Mouse (Mus musculus) heart, embryonic 10.5 days (tissue): ENCODE results near the gene Inka2. TPM values are rescaled to one million over a fixed set of nuclear protein-coding genes. Genes with fewer than 3 reads are reported as not detected.
A peak's percentile ranks its signal among the peaks of the same experiment; 100 is the strongest.
"Not testable (repeated sequence)": the region's sequence is repeated elsewhere in the genome, so short reads cannot be mapped to it uniquely, and the experiment has no call there.

ENCODE experiments used
- DNase-seq: peaks from one replicate; pipeline ENCODE4 v3.0.0-alpha.2; 2017; ENCODE audit warnings: low spot score
- H3K27ac ChIP-seq: fragments of 300-500 bp; sonication (generic); 2 replicates; pipeline ENCODE4 v1.5.1; 2016; ENCODE audit warnings: mild to moderate bottlenecking
- H3K27me3 ChIP-seq: fragments of 300-500 bp; sonication (generic); 2 replicates; pipeline ENCODE4 v1.6.1; 2016; ENCODE audit warnings: mild to moderate bottlenecking; ENCODE audit not compliant: poor library complexity, insufficient read depth, severe bottlenecking
- H3K36me3 ChIP-seq: fragments of 300-500 bp; sonication (generic); 2 replicates; pipeline ENCODE4 v1.6.1; 2016; ENCODE audit warnings: mild to moderate bottlenecking, moderate library complexity
- H3K4me1 ChIP-seq: fragments of 300-500 bp; sonication (generic); 2 replicates; pipeline ENCODE4 v1.6.1; 2016; ENCODE audit warnings: mild to moderate bottlenecking
- H3K4me3 ChIP-seq: fragments of 300-500 bp; sonication (generic); 2 replicates; pipeline ENCODE4 v1.5.1; 2016; ENCODE audit warnings: mild to moderate bottlenecking, moderate library complexity
- H3K9me3 ChIP-seq: fragments of 300-500 bp; sonication (generic); 2 replicates; pipeline ENCODE4 v1.6.1; 2016; ENCODE audit warnings: mild to moderate bottlenecking, moderate library complexity
- WGBS: fragments of 180-500 bp; shearing (Covaris S2); methylation state at CpG from one replicate; pipeline ENCODE4 v1.1.7; 2016; 5-methylcytosine and 5-hydroxymethylcytosine counted together
- polyA plus RNA-seq: library from polyadenylated mRNA; unstranded; fragments of >200 nt; fragmentation: Nextera tagmentation; extraction: Ambion mirVana; gene quantifications from 2 replicates; pipeline ENCODE4 v1.2.1, GENCODE M21; 2016

The Inka2 gene
- polyA plus RNA-seq, 1 experiment from 2014 or later = 1.5 TPM

GRCm38 (mm10) chr3:105686394-105687323 lies 17.7 kb upstream of the Inka2 start:
- H3K4me3 ChIP-seq = peak overlapping the region; percentile 96
- DNase-seq = peak; percentile 20
- H3K27me3 ChIP-seq = no peaks in the 10 kb centered on the region
- peaks cover 10% of the 10 kb centered on the region for H3K4me1 ChIP-seq
- peak overlapping the region; percentile 95 for H3K27ac ChIP-seq
- no peaks in the 10 kb centered on the region for H3K9me3 ChIP-seq
- peaks cover 26% of the 10 kb centered on the region for H3K36me3 ChIP-seq
- WGBS = 9% methylated on average over 60 of the region's 60 CpGs

GRCm38 (mm10) chr3:105687324-105688060 lies 16.9 kb upstream of the Inka2 start, which contains the start of gene Ddx20:
Gene Ddx20 (minus strand): TSS chr3:105687574.
- under 1% methylated on average over 72 of the region's 72 CpGs for WGBS
- Histone ChIP-seq H3K4me3 (peak within 1 kb of the TSS; percentile 96), H3K9me3 (no peaks in the 10 kb centered on the region), H3K36me3 (peaks cover 20% of the 10 kb centered on the region), H3K27ac (peak within 1 kb of the TSS; percentile 95), H3K4me1 (peaks cover 10% of the 10 kb centered on the region), H3K27me3 (no peaks in the 10 kb centered on the region)
- DNase-seq = peak; percentile 98

DNA sequence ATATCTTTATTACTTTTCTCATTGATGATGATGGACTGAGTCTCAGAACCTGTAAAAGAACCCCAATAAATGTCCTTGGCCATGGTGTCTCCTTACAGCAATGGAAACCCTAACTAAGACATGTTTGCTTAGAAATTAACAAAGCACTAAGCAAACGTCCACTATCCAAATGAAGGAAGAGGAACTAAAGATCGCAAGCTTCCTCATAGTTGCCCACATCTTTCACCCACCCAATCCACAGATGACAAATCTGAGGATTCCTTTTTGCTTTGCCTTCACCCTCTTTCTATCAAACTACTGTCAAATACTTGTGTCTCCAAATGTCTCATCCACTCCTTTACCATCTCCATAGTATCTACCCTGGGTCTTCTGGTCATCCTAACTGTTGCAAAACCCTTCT lies 15.9 kb upstream of the Inka2 start:
- H3K27ac ChIP-seq = no peak overlapping the region; the same call in 1 of the 2 replicates
- H3K27me3 ChIP-seq = 0 out of 2 replicates have a peak, but pooled peaks cover 2% of the 10 kb centered on the region
- peak; percentile 3 for DNase-seq
- peaks cover 14% of the 10 kb centered on the region for H3K4me1 ChIP-seq
- peaks cover 10% of the 10 kb centered on the region; the same call in 1 of the 2 replicates for H3K36me3 ChIP-seq
- no peaks in the 10 kb centered on the region for H3K9me3 ChIP-seq
- H3K4me3 ChIP-seq = no peak overlapping the region
- 84% methylated on average over 2 of the region's 2 CpGs for WGBS

GRCm38 (mm10) chr3:105693327-105694080 lies 10.9 kb upstream of the Inka2 start:
- Histone ChIP-seq H3K27me3 (peaks cover 16% of the 10 kb centered on the region), H3K27ac (0 out of 2 replicates have a peak overlapping the region, but pooled peaks have one; percentile 10), H3K4me1 (peaks cover 47% of the 10 kb centered on the region), H3K9me3 (no peaks in the 10 kb centered on the region), H3K4me3 (no peak overlapping the region), H3K36me3 (no peaks in the 10 kb centered on the region)
- DNase-seq = no peak
- 57% methylated on average over 14 of the region's 14 CpGs for WGBS

DNA sequence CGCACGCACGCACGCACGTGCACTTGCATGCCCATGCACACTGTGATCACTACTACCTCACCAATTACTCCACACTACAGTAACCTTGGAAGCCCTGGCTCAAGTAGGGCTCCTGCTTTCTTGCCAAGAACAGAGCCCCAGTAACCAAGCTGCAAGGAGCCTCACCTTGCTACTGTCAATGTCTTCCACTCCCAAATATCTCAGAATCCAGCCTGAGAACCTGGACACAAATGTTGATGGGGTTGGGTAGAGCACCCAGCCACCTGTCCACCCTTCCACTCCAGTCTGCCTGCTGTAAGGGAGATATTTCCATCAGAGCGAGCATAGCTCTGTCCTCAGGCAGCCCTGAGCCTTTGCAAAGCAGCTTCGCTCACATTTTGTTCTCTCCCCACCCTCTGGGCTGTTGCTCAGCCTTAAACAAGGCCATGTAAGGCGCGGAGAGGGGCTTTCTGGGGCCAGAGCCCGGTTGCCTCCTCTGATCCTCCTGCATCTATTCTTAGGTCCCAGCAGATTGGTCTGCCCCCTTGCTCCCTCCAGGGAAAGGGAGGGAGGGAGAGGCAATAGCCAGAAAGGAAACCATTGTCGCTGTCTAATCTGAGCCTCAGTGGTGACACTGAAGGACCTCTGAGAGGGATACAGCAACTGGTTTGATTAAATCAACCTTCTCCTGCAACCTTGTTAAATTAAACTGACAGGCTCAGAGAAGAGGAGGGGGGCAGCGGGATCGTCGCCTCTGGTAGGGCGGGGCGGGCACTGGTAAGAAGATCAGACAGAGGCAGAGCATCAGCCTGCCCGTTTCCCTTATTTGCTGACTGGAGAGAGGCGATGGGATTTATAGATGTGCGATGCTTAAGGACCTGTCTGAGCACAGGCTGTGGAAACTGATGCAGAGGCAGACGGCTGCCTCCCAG lies 8.7 kb upstream of the Inka2 start:
- Histone ChIP-seq H3K36me3 (no peaks in the 10 kb centered on the region), H3K4me1 (peaks cover 69% of the 10 kb centered on the region), H3K27ac (peak overlapping the region; percentile 92), H3K9me3 (no peaks in the 10 kb centered on the region), H3K4me3 (peak overlapping the region; percentile 39), H3K27me3 (peaks cover 16% of the 10 kb centered on the region)
- WGBS = 26% methylated on average over 20 of the region's 20 CpGs
- peak; percentile 87 for DNase-seq

DNA sequence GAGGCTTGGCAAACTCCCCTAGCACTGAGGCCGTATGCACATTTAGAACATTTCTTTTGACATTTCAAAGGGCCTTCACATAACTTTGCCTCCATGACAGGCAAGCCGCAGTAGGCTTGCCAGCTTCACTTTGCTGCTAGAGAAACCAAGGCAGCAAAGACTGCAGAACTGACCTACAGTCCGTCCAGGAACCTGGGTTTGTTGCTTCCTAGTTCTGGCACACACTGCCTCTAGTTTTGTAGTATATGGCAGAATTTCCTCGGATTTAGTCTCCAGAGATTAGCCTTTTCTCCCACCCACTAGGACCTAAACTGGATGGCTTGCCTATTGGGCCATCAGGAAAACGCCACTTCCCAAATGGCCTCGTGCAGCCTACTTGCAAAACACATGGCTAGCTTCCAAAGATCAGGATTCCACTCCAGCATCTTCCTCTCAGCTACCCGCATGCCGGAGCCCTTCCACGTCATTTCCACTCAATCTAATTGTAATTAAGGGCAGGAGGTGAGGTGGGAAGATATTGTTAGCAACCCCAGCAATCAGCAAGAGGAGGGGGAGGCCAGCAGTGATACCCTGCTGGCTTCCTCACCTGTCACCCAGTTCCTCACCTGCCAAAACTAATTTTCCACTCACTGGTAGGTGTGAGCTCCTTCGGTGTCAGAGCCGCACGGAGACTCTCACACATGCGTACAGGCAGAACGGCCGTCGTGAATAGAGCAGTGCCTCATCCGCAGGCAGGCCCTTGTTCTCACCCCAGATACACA lies 7.8 kb upstream of the Inka2 start:
- no peaks in the 10 kb centered on the region for H3K36me3 ChIP-seq
- H3K4me1 ChIP-seq = peaks cover 77% of the 10 kb centered on the region
- no peaks in the 10 kb centered on the region for H3K9me3 ChIP-seq
- peak overlapping the region; percentile 92 for H3K27ac ChIP-seq
- H3K4me3 ChIP-seq = peak overlapping the region; percentile 39; the same call in 1 of the 2 replicates
- DNase-seq = peak; percentile 75
- WGBS = 62% methylated on average over 17 of the region's 17 CpGs
- peaks cover 16% of the 10 kb centered on the region for H3K27me3 ChIP-seq

DNA sequence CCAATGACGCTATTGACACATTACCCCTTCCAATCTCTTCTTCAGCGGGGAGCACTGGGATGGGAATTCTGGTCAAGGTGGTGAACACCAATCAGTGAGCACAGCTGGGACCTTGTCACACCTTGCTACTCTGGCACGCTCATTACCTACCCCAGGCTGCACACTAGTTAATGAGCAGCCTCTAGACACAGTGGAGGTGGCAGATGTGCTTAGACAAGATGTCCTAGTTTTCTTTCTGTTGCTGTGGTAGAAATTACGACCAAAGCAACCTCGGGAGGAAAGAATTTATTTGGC lies 7.3 kb upstream of the Inka2 start:
- Histone ChIP-seq H3K4me1 (peaks cover 82% of the 10 kb centered on the region), H3K36me3 (no peaks in the 10 kb centered on the region), H3K27me3 (peaks cover 16% of the 10 kb centered on the region), H3K9me3 (no peaks in the 10 kb centered on the region), H3K4me3 (no peak overlapping the region), H3K27ac (peak overlapping the region; percentile 92)
- WGBS = 59% methylated on average over 5 of the region's 5 CpGs
- no peak for DNase-seq

DNA sequence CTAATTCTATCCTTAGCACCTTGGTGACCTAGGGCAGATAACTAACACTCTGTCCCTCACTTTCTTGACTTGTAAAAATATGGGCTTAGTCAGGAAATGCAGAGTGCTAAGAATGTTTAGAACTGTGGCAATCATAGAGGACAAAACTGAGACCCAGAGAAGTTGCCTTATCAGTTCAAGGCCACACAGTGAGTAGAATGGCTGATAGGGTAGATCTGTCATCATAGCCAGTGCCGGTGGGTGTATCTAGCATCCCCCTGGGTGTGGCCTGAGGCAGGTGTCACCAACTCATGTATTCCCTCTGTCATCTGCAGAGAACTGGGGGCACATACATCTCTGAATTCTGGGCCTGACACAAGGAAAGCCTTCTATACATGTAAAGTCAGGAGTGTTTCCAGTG lies 6.1 kb upstream of the Inka2 start:
- 50% methylated on average over 1 of the region's 1 CpGs for WGBS
- H3K4me3 ChIP-seq = no peak overlapping the region

GRCm38 (mm10) chr3:105699241-105699933 lies 5.0 kb upstream of the Inka2 start:
- Histone ChIP-seq H3K9me3 (no peaks in the 10 kb centered on the region), H3K36me3 (no peaks in the 10 kb centered on the region), H3K4me1 (peaks cover 86% of the 10 kb centered on the region), H3K4me3 (no peak overlapping the region), H3K27me3 (peaks cover 25% of the 10 kb centered on the region), H3K27ac (peak overlapping the region; percentile 64)
- WGBS = 30% methylated on average over 3 of the region's 3 CpGs
- peak; percentile 78 for DNase-seq

More for the DNA sequence above, 6.1 kb upstream of the Inka2 start:
- DNase-seq = peak; percentile 54
- H3K27me3 ChIP-seq = peaks cover 24% of the 10 kb centered on the region
- no peaks in the 10 kb centered on the region for H3K36me3 ChIP-seq
- H3K27ac ChIP-seq = 0 out of 2 replicates have a peak overlapping the region, but pooled peaks have one; percentile 29
- H3K4me1 ChIP-seq = peaks cover 87% of the 10 kb centered on the region
- H3K9me3 ChIP-seq = no peaks in the 10 kb centered on the region

GRCm38 (mm10) chr3:105700786-105701185 lies 3.6 kb upstream of the Inka2 start:
- Histone ChIP-seq H3K4me1 (peaks cover 86% of the 10 kb centered on the region), H3K27ac (peak overlapping the region; percentile 69), H3K27me3 (peaks cover 23% of the 10 kb centered on the region), H3K4me3 (peak overlapping the region; percentile 29; the same call in 1 of the 2 replicates)
- not testable (repeated sequence) for H3K36me3 ChIP-seq, H3K9me3 ChIP-seq
- peak; percentile 38 for DNase-seq
- 39% methylated on average over 1 of the region's 1 CpGs for WGBS

DNA sequence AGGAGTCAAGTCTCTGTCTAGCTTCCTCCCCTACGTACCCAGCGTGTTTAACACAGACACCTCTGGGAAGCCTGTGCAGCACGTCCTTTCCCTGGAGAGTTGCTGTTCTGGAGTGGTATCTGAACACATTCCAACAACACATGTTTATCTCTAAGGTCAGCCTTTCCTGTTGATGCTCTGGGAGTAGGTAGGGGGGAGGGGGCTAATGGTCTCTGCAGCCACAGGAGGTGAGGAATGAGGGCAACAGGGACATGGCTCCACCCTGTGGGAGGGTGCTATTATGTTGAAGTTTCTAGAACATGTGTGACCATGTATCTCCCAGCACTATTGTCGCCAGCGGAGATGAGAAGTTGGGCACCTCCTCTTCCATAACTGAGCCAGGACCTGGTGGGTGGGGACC lies 3.0 kb upstream of the Inka2 start:
- peak; percentile 78 for DNase-seq
- peak overlapping the region; percentile 29; the same call in 1 of the 2 replicates for H3K4me3 ChIP-seq
- H3K27me3 ChIP-seq = peaks cover 26% of the 10 kb centered on the region
- 23% methylated on average over 5 of the region's 5 CpGs for WGBS
- peaks cover 85% of the 10 kb centered on the region for H3K4me1 ChIP-seq
- no peaks in the 10 kb centered on the region for H3K36me3 ChIP-seq
- H3K27ac ChIP-seq = peak overlapping the region; percentile 69
- H3K9me3 ChIP-seq = no peaks in the 10 kb centered on the region
